Mouse (Mus musculus) cerebral cortex, adult 2 months (tissue): Measurements from ENCODE around the gene Ablim1.

Experiments
- WGBS: fragments of 180-500 bp; shearing (Covaris S2); methylation state at CpG from one replicate; pipeline ENCODE4 v1.1.7; 2018; 5-methylcytosine and 5-hydroxymethylcytosine counted together

The Ablim1 gene

GRCm38 (mm10) chr19:57182938-57183720, 131.6 kb downstream of the Ablim1 start:
- 79% methylated on average over 13 of the region's 13 CpGs for WGBS

GRCm38 (mm10) chr19:57181852-57182528, 132.7 kb downstream of the Ablim1 start:
- 92% methylated on average over 10 of the region's 10 CpGs for WGBS

GRCm38 (mm10) chr19:57181317-57181716, 133.4 kb downstream of the Ablim1 start:
- WGBS: over 99% methylated on average over 6 of the region's 6 CpGs

GRCm38 (mm10) chr19:57180908-57181307, 133.8 kb downstream of the Ablim1 start:
- 87% methylated on average over 3 of the region's 3 CpGs for WGBS

GRCm38 (mm10) chr19:57180333-57180732, 134.4 kb downstream of the Ablim1 start:
- WGBS: 50% methylated on average over 9 of the region's 9 CpGs

GRCm38 (mm10) chr19:57179269-57179668, 135.4 kb downstream of the Ablim1 start:
- WGBS: 50% methylated on average over 7 of the region's 7 CpGs

GRCm38 (mm10) chr19:57177334-57177733, 137.4 kb downstream of the Ablim1 start:
- WGBS: 84% methylated on average over 6 of the region's 6 CpGs

- WGBS: 85% methylated on average over 5 of the region's 5 CpGs
Observed at GRCm38 (mm10) chr19:57174541-57174940, 140.2 kb downstream of the Ablim1 start.

GRCm38 (mm10) chr19:57174045-57174444, 140.7 kb downstream of the Ablim1 start:
- WGBS: 89% methylated on average over 5 of the region's 5 CpGs

- 65% methylated on average over 5 of the region's 5 CpGs for whole genome bisulfite sequencing
Observed at GRCm38 (mm10) chr19:57172321-57172720, 142.4 kb downstream of the Ablim1 start.

- 86% methylated on average over 5 of the region's 5 CpGs for WGBS
Observed at GRCm38 (mm10) chr19:57170880-57171279, 143.8 kb downstream of the Ablim1 start.

- 95% methylated on average over 2 of the region's 2 CpGs for WGBS
Observed at GRCm38 (mm10) chr19:57169485-57169884, 145.2 kb downstream of the Ablim1 start.

- 61% methylated on average over 5 of the region's 5 CpGs for WGBS
Observed at GRCm38 (mm10) chr19:57167721-57168120, 147.0 kb downstream of the Ablim1 start.

GRCm38 (mm10) chr19:57164882-57165281, 149.8 kb downstream of the Ablim1 start:
- 37% methylated on average over 2 of the region's 2 CpGs for WGBS

- WGBS: 42% methylated on average over 13 of the region's 13 CpGs
Observed at GRCm38 (mm10) chr19:57163315-57163714, 151.4 kb downstream of the Ablim1 start.

- 45% methylated on average over 11 of the region's 11 CpGs for WGBS
Observed at GRCm38 (mm10) chr19:57161978-57162727, 152.6 kb downstream of the Ablim1 start.

GRCm38 (mm10) chr19:57161010-57161660, 153.6 kb downstream of the Ablim1 start:
- 55% methylated on average over 7 of the region's 7 CpGs for WGBS

- 66% methylated on average over 20 of the region's 20 CpGs for WGBS
Observed at GRCm38 (mm10) chr19:57157731-57158343, 156.9 kb downstream of the Ablim1 start.

GRCm38 (mm10) chr19:57155121-57155884, 159.4 kb downstream of the Ablim1 start:
- 44% methylated on average over 14 of the region's 14 CpGs for WGBS

GRCm38 (mm10) chr19:57152357-57152756, 162.4 kb downstream of the Ablim1 start:
- 21% methylated on average over 9 of the region's 9 CpGs for WGBS

- 89% methylated on average over 9 of the region's 9 CpGs for WGBS
Observed at GRCm38 (mm10) chr19:57151504-57151903, 163.2 kb downstream of the Ablim1 start.
